Mouse (Mus musculus) G1E-ER4 (cell line): ENCODE results near the gene Krt19. TPM values are rescaled to one million over a fixed set of nuclear protein-coding genes. Genes with fewer than 3 reads are reported as not detected.

Source experiments
- GATA1 ChIP-seq: IDR thresholded peaks from one replicate; pipeline ENCODE4 v1.8.0; 2012; ENCODE audit warnings: low read length, inconsistent platforms
- polyA plus RNA-seq: library from polyadenylated mRNA; stranded (reverse); fragments of >175 nt; gene quantifications from 2 replicates; pipeline ENCODE4 v1.2.3, GENCODE M21; 2012

The Krt19 gene
- polyA plus RNA-seq, 1 experiment = not detected

DNA sequence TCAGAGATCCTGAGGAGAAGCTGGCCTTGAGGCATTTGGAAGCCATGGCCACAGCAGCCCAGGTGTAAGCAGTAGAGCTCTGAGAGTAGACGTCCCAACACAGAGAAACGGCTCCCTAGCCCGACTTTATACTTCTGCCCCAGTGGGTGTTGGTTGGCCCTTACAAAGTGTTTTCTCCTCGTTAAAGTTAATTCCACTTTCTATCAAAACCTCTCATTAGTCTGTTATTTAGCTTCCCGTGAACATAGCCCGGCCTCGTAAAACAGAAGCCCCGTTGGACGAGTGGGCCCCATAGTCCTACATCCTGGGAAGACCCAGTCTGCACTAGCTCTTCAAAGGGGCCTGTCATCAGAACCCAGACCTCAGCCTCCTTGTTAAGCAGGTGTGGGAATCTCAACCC lies 52.3 kb downstream of the Krt19 start, which contains the start of gene Krt35:
Krt35 (minus strand) TSS at position 101 of the 400 bp plus-strand sequence.
- TF ChIP-seq GATA1 = no peak

Other genes starting within 250 kb of the Krt19 start
- not detected in 2 replicates for gene Krtap31-1, start 240.7 kb downstream of the Krt19 start, polyA plus RNA-seq
- not detected in 2 replicates for gene Gm11565, start 233.9 kb downstream of the Krt19 start, polyA plus RNA-seq
- not detected in 2 replicates for gene Krtap31-2, start 212.4 kb downstream of the Krt19 start, polyA plus RNA-seq
- gene Krtap9-5, start 200.2 kb downstream of the Krt19 start, polyA plus RNA-seq = not detected in 2 replicates
- not detected in 2 replicates for gene Krtap29-1, start 169.6 kb downstream of the Krt19 start, polyA plus RNA-seq
- gene Krtap16-1, start 162.1 kb downstream of the Krt19 start, polyA plus RNA-seq = not detected in 2 replicates
- not detected in 2 replicates for gene Krtap17-1, start 154.7 kb downstream of the Krt19 start, polyA plus RNA-seq
- not detected in 2 replicates for gene Krt33a, start 132.5 kb downstream of the Krt19 start, polyA plus RNA-seq
- not detected in 2 replicates for gene Krt33b, start 118.8 kb downstream of the Krt19 start, polyA plus RNA-seq
- gene Krt34, start 107.1 kb downstream of the Krt19 start, polyA plus RNA-seq = not detected in 2 replicates
- not detected in 2 replicates for gene Krt31, start 98.1 kb downstream of the Krt19 start, polyA plus RNA-seq
- not detected in 2 replicates for gene Krt32, start 60.4 kb downstream of the Krt19 start, polyA plus RNA-seq
- gene Krt35, start 52.4 kb downstream of the Krt19 start, polyA plus RNA-seq = not detected in 2 replicates
- gene Krt36, start 43.0 kb downstream of the Krt19 start, polyA plus RNA-seq = not detected in 2 replicates
- gene Krt13, start 27.1 kb downstream of the Krt19 start, polyA plus RNA-seq = not detected in 2 replicates
- gene Krt15, start 12.7 kb downstream of the Krt19 start, polyA plus RNA-seq = not detected in 2 replicates
- gene Krt9, start 44.6 kb upstream of the Krt19 start, polyA plus RNA-seq = not detected in 2 replicates
- gene Krt14, start 58.9 kb upstream of the Krt19 start, polyA plus RNA-seq = not detected in 2 replicates
- not detected in 2 replicates for gene Krt16, start 100.2 kb upstream of the Krt19 start, polyA plus RNA-seq
- gene Krt17, start 112.4 kb upstream of the Krt19 start, polyA plus RNA-seq = 0.04 TPM in 1 of 2 replicates, not detected in the other
- not detected in 2 replicates for gene Krt42, start 121.2 kb upstream of the Krt19 start, polyA plus RNA-seq
- gene Eif1, start 171.2 kb upstream of the Krt19 start, polyA plus RNA-seq = 517 and 775 TPM in 2 replicates
- not detected in 2 replicates for gene Gast, start 185.7 kb upstream of the Krt19 start, polyA plus RNA-seq
- not detected in 2 replicates for gene Hap1, start 207.5 kb upstream of the Krt19 start, polyA plus RNA-seq
- not detected in 2 replicates for gene Jup, start 249.1 kb upstream of the Krt19 start, polyA plus RNA-seq